Mouse (Mus musculus): Measurements from ENCODE around the gene Hgfac. TPM values are rescaled to one million over a fixed set of nuclear protein-coding genes. Genes with fewer than 3 reads are reported as not detected.

The Hgfac gene
- polyA plus RNA-seq, 1 experiment from 2014 or later = 0.49 TPM

DNA sequence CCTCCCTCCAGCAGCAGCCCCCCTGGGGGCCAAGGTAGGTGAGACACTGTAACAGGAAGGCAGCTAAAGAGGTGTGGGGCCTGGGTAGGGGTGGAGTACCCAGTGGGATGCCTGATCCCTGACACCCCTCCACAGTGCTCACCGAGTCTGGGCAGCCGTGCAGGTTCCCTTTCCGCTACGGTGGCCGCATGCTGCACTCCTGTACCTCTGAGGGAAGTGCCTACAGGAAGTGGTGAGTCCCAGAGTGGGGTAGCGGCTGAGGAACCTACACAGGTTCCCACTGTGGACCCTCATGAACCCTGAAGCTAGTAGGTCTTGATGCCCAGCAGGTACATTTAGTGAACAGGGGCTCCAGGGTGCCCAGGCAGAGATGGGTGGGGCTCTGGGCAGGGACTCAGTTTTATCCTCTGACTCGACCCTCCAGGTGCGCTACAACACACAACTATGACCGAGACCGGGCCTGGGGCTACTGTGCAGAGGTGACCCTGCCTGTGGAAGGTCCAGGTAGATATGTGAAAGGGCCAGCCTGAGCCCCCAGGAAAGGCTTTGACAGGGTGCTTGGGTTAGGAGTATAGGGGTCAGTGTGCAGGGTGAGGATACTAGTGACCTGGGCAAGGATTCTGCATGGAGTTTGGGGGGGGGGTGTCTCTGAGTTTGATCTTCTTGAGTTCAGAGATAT lies 1.3 kb downstream of the Hgfac start:
- Histone ChIP-seq H3K4me3 (no peak overlapping the region), H3K4me1 (peaks cover 3% of the 10 kb centered on the region; the same call in 1 of the 2 replicates), H3K9ac (no peak overlapping the region), H3K27me3 (no peaks in the 10 kb centered on the region), H3K4me2 (no peak overlapping the region), H3K36me3 (no peaks in the 10 kb centered on the region), H3K9me3 (no peaks in the 10 kb centered on the region), H3K27ac (no peak overlapping the region)
- WGBS = 64% methylated on average over 10 of the region's 10 CpGs
- no peak for ATAC-seq (ENCODE audit: insufficient number of reproducible peaks, low FRiP score, low TSS enrichment, low read depth)

DNA sequence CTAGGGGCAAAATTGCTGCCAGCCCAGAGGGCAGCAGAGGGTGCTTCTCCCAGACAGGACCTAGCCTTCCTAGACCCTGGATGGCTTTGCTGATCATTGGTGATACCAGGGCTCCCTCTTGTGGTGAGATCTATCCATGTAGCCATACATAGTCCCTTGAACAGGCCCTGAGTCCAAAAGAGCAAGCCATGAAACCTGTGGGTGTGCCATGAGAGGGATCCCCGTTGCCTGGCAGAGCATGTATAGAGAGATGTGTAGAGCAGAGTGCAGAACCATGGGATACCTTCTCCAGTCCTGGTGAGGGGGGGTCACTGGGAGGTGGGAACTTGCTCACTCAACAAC lies 1.8 kb downstream of the Hgfac start:
- H3K27ac ChIP-seq = no peak overlapping the region
- no peak overlapping the region for H3K4me2 ChIP-seq
- no peaks in the 10 kb centered on the region for H3K4me1 ChIP-seq
- H3K27me3 ChIP-seq = no peaks in the 10 kb centered on the region
- H3K9ac ChIP-seq = no peak overlapping the region
- no peak for ATAC-seq (ENCODE audit: insufficient number of reproducible peaks, low FRiP score, low TSS enrichment, low read depth)
- no peak overlapping the region for H3K4me3 ChIP-seq
- 23% methylated on average over 1 of the region's 1 CpGs for WGBS
- H3K9me3 ChIP-seq = no peaks in the 10 kb centered on the region
- no peaks in the 10 kb centered on the region for H3K36me3 ChIP-seq

- Histone ChIP-seq H3K36me3 (no peaks in the 10 kb centered on the region), H3K27ac (no peak overlapping the region), H3K4me3 (no peak overlapping the region), H3K9ac (no peak overlapping the region), H3K4me1 (no peaks in the 10 kb centered on the region), H3K9me3 (no peaks in the 10 kb centered on the region), H3K4me2 (no peak overlapping the region), H3K27me3 (no peaks in the 10 kb centered on the region; the same call in 1 of the 2 replicates)
- WGBS = 73% methylated on average over 5 of the region's 5 CpGs
- ATAC-seq (ENCODE audit: insufficient number of reproducible peaks, low FRiP score, low TSS enrichment, low read depth) = no peak
Observed at GRCm38 (mm10) chr5:35050541-35050940, 9.2 kb downstream of the Hgfac start.

- Histone ChIP-seq H3K4me2 (no peak overlapping the region), H3K27ac (no peak overlapping the region), H3K9ac (no peak overlapping the region), H3K36me3 (no peaks in the 10 kb centered on the region), H3K4me3 (no peak overlapping the region), H3K9me3 (no peaks in the 10 kb centered on the region), H3K4me1 (peaks cover 18% of the 10 kb centered on the region), H3K27me3 (peaks cover 39% of the 10 kb centered on the region)
- 91% methylated on average over 3 of the region's 3 CpGs for WGBS
- no peak for ATAC-seq (ENCODE audit: insufficient number of reproducible peaks, low FRiP score, low TSS enrichment, low read depth)
Observed at GRCm38 (mm10) chr5:35054628-35055027, 13.3 kb downstream of the Hgfac start.

DNA sequence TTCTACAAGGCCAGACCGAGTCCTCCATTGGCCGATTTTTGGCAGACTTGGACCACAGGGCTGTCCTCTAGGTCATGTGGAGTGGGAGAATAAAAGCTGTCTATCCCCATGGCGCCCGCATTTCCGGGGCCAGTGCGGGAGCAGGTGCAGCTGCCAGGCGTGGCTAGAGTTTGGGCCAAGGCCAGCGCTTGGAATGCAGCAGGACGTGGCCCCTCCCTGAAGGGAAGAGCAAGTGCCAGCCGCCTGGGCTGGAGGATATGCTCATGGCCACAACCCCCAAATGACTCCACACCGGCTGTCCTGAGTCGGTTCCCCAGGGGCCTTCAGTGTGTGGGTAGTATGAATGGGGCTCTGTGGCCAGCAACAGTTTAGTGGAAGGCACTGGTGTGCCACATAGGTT lies 13.8 kb downstream of the Hgfac start:
- H3K9me3 ChIP-seq = no peaks in the 10 kb centered on the region
- ATAC-seq (ENCODE audit: insufficient number of reproducible peaks, low FRiP score, low TSS enrichment, low read depth) = 0 out of 2 replicates have a peak, but pooled peaks have one; percentile 31
- H3K4me3 ChIP-seq = no peak overlapping the region
- H3K27me3 ChIP-seq = peaks cover 42% of the 10 kb centered on the region
- no peak overlapping the region for H3K9ac ChIP-seq
- WGBS = 64% methylated on average over 12 of the region's 12 CpGs
- H3K4me2 ChIP-seq = no peak overlapping the region
- no peaks in the 10 kb centered on the region for H3K36me3 ChIP-seq
- no peak overlapping the region for H3K27ac ChIP-seq
- peaks cover 18% of the 10 kb centered on the region for H3K4me1 ChIP-seq

DNA sequence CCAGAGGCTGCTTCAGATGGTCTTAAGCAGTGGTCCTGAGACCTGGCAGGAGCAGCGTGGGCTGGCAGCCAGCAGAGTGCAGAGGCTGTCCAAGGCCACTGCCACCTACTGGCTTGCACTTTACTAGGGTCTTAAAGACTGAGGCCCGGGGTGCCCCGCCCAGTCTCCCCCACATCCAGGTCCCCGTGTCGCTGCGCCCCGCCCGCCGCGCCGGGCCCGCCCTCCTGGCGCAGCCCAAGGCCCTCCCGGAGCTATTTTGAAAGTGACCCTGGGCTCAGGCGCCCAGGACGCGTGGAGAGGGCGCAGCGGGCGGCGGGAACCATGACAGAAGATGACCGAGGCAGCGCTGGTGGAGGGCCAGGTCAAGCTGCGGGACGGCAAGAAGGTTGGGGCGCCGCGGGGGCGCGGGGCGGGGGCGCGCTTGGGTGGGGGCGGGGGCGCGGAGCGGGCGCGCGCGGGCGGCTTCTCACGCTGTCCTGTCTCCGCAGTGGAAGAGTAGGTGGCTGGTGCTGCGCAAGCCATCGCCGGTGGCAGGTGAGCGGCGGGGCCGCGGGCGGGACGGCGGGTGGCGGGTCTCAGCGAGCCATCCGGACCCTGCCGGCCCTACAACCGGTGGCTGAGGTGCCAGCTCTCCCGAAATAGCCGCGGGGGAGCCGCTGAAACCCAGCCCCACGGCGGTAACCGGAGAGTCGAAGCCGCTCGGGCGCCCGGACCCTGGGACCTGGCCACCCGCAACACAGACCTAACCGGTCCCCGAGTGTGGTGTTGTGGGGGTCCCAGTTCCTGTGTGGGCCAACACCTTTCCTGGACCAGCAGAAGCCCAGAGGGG lies 15.5 kb downstream of the Hgfac start, which contains the start of gene Dok7:
Gene Dok7, plus strand, starts transcription at position 163 of the 829 bp plus-strand sequence.
- H3K9ac ChIP-seq = peak within 1 kb of the TSS; percentile 45
- peak within 1 kb of the TSS; percentile 96 for H3K4me2 ChIP-seq
- no peak for ATAC-seq (ENCODE audit: insufficient number of reproducible peaks, low FRiP score, low TSS enrichment, low read depth)
- no peaks in the 10 kb centered on the region for H3K9me3 ChIP-seq
- H3K27me3 ChIP-seq = peaks cover 46% of the 10 kb centered on the region
- under 1% methylated on average over 64 of the region's 74 CpGs for WGBS
- H3K36me3 ChIP-seq = no peaks in the 10 kb centered on the region
- H3K4me3 ChIP-seq = peak within 1 kb of the TSS; percentile 56
- H3K4me1 ChIP-seq = peaks cover 18% of the 10 kb centered on the region
- no peak within 1 kb of the TSS for H3K27ac ChIP-seq

- H3K36me3 ChIP-seq = no peaks in the 10 kb centered on the region
- ATAC-seq (ENCODE audit: insufficient number of reproducible peaks, low FRiP score, low TSS enrichment, low read depth) = no peak
- no peak overlapping the region for H3K27ac ChIP-seq
- H3K9me3 ChIP-seq = no peaks in the 10 kb centered on the region
- no peak overlapping the region for H3K9ac ChIP-seq
- H3K27me3 ChIP-seq = peaks cover 46% of the 10 kb centered on the region
- 22% methylated on average over 4 of the region's 4 CpGs for WGBS
- H3K4me3 ChIP-seq = peak overlapping the region; percentile 56
- H3K4me2 ChIP-seq = peak overlapping the region; percentile 96
- peaks cover 18% of the 10 kb centered on the region for H3K4me1 ChIP-seq
Observed at GRCm38 (mm10) chr5:35057582-35057981, 16.3 kb downstream of the Hgfac start.

DNA sequence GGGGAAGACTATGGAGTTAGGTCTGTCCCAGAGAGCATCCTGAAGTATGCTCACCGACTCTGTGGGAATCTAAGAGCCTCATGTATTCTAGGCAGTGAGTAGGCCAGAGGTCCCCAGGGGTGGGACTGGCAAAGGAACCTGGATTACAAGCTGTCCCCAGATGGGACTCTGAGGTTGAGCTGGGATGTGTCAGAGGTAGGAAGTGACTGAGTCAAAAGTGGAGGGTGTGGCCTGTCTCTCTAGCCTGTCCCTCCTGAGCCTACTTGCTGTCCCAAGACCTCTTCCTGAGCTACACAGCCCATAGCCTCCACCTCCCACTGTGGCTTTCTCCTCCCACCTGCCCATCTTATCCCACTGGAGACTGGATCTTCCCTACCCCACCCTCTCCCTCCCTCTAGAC lies 16.9 kb downstream of the Hgfac start:
- 0 out of 2 replicates have a peak overlapping the region, but pooled peaks have one; percentile 56 for H3K4me3 ChIP-seq
- no peak overlapping the region for H3K27ac ChIP-seq
- H3K4me2 ChIP-seq = no peak overlapping the region
- ATAC-seq (ENCODE audit: insufficient number of reproducible peaks, low FRiP score, low TSS enrichment, low read depth) = no peak
- WGBS = 50% methylated on average over 1 of the region's 1 CpGs
- no peak overlapping the region for H3K9ac ChIP-seq
- H3K27me3 ChIP-seq = peaks cover 46% of the 10 kb centered on the region
- no peaks in the 10 kb centered on the region for H3K9me3 ChIP-seq
- H3K36me3 ChIP-seq = no peaks in the 10 kb centered on the region
- peaks cover 18% of the 10 kb centered on the region for H3K4me1 ChIP-seq

GRCm38 (mm10) chr5:35060098-35060497 lies 18.8 kb downstream of the Hgfac start:
- peaks cover 46% of the 10 kb centered on the region for H3K27me3 ChIP-seq
- peaks cover 18% of the 10 kb centered on the region for H3K4me1 ChIP-seq
- no peak overlapping the region for H3K4me2 ChIP-seq
- no peak for ATAC-seq (ENCODE audit: insufficient number of reproducible peaks, low FRiP score, low TSS enrichment, low read depth)
- no peak overlapping the region for H3K4me3 ChIP-seq
- WGBS = 77% methylated on average over 3 of the region's 3 CpGs
- no peak overlapping the region for H3K27ac ChIP-seq
- no peaks in the 10 kb centered on the region for H3K9me3 ChIP-seq
- H3K36me3 ChIP-seq = no peaks in the 10 kb centered on the region
- no peak overlapping the region for H3K9ac ChIP-seq

DNA sequence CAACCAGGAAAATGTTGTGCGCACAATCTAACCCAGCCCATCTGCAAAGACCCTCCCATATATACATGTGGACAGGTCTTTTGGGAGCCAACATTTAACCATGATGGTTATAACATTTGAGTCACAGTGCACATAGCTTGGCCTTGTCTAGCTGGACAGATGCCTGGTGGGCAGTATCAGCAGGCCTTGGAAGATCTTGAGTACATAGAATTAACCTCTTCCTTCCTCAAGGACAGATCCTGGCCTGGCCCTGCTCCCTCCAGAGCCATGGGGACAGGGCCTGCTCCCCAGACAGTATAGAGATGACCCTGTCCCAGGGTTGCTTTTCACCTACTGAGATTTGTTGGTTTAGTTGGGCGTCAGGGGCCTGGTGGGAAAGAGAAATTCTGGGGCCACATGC lies 28.5 kb downstream of the Hgfac start:
- 82% methylated on average over 2 of the region's 2 CpGs for WGBS
- ATAC-seq (ENCODE audit: insufficient number of reproducible peaks, low FRiP score, low TSS enrichment, low read depth) = no peak

GRCm38 (mm10) chr5:35070314-35070713 lies 29.0 kb downstream of the Hgfac start:
- 88% methylated on average over 8 of the region's 8 CpGs for WGBS
- H3K27me3 ChIP-seq = no peaks in the 10 kb centered on the region
- no peaks in the 10 kb centered on the region for H3K9me3 ChIP-seq
- no peak overlapping the region for H3K9ac ChIP-seq
- H3K4me2 ChIP-seq = no peak overlapping the region
- H3K27ac ChIP-seq = no peak overlapping the region
- no peaks in the 10 kb centered on the region for H3K36me3 ChIP-seq
- H3K4me1 ChIP-seq = no peaks in the 10 kb centered on the region
- no peak for ATAC-seq (ENCODE audit: insufficient number of reproducible peaks, low FRiP score, low TSS enrichment, low read depth)
- H3K4me3 ChIP-seq = no peak overlapping the region

More for the DNA sequence above, 28.5 kb downstream of the Hgfac start:
- no peak overlapping the region for H3K4me2 ChIP-seq
- no peak overlapping the region for H3K4me3 ChIP-seq
- no peaks in the 10 kb centered on the region for H3K36me3 ChIP-seq
- no peaks in the 10 kb centered on the region for H3K4me1 ChIP-seq
- H3K9ac ChIP-seq = no peak overlapping the region
- H3K27me3 ChIP-seq = no peaks in the 10 kb centered on the region
- no peaks in the 10 kb centered on the region for H3K9me3 ChIP-seq
- H3K27ac ChIP-seq = no peak overlapping the region

DNA sequence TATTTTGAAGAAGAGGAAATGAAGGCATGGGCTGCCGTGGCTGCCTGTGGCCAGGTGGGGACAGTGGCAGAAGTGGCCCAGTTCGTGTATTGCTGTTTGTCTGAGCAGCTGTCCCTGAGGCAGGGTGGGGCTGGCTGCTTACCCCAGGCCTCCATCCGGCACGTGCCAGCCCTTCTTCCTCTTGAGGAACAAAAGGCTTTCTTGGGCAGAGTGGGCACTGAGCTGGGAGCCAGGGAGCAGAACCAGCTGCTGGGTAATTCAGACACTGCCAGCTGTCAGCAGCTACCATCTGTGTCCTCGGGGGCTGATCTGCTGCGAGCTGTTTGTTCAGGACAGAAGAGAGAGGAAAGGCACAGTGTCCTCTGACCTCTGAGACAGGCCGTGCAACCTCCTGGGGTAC lies 29.6 kb downstream of the Hgfac start:
- ATAC-seq (ENCODE audit: insufficient number of reproducible peaks, low FRiP score, low TSS enrichment, low read depth) = no peak
- Histone ChIP-seq H3K9ac (no peak overlapping the region), H3K4me2 (no peak overlapping the region), H3K27me3 (no peaks in the 10 kb centered on the region), H3K9me3 (no peaks in the 10 kb centered on the region), H3K36me3 (no peaks in the 10 kb centered on the region), H3K4me1 (no peaks in the 10 kb centered on the region), H3K4me3 (no peak overlapping the region), H3K27ac (no peak overlapping the region)
- WGBS = 60% methylated on average over 7 of the region's 7 CpGs

Measured in limb, embryonic 15.5 days (tissue).